Mouse (Mus musculus): ENCODE data around the gene Ifna2.

Gene Ifna2

GRCm38 (mm10) chr4:88655461-88655860 is 28.3 kb downstream of the Ifna2 start:
- no peak for DNase-seq (ENCODE audit: inconsistent age in 2 of 2, low spot score in 1 of 2)

- DNase-seq (ENCODE audit: inconsistent age in 2 of 2, low spot score in 1 of 2), result no peak
Measured at GRCm38 (mm10) chr4:88653644-88654043, 30.1 kb downstream of the Ifna2 start.

- DNase-seq (ENCODE audit: inconsistent age in 2 of 2, low spot score in 1 of 2), result no peak
Measured at GRCm38 (mm10) chr4:88644359-88644758, 39.4 kb downstream of the Ifna2 start, which contains the start of gene Ifna13. Gene Ifna13 (minus strand): TSS chr4:88644459.

GRCm38 (mm10) chr4:88642526-88642925 is 41.2 kb downstream of the Ifna2 start:
- no peak for DNase-seq (ENCODE audit: inconsistent age in 2 of 2, low spot score in 1 of 2)

GRCm38 (mm10) chr4:88641077-88641831 is 42.5 kb downstream of the Ifna2 start:
- peak; percentile 90 to 99 for DNase-seq (ENCODE audit: inconsistent age in 2 of 2, low spot score in 1 of 2)

- no peak for DNase-seq (ENCODE audit: inconsistent age in 2 of 2, low spot score in 1 of 2)
Measured at GRCm38 (mm10) chr4:88640704-88641076, 43.0 kb downstream of the Ifna2 start.

GRCm38 (mm10) chr4:88634311-88634710 is 49.4 kb downstream of the Ifna2 start, which contains the start of gene C87499:
Gene C87499 (minus strand): TSS chr4:88634411.
- no peak for DNase-seq (ENCODE audit: inconsistent age in 2 of 2, low spot score in 1 of 2)
